Mouse (Mus musculus): ENCODE results near the gene Rnaseh2a. TPM values are rescaled to one million over a fixed set of nuclear protein-coding genes. Genes with fewer than 3 reads are reported as not detected.

Gene Rnaseh2a
- 71.9 and 104 TPM in 2 replicates for polyA plus RNA-seq (2012; rRNA removed)

DNA sequence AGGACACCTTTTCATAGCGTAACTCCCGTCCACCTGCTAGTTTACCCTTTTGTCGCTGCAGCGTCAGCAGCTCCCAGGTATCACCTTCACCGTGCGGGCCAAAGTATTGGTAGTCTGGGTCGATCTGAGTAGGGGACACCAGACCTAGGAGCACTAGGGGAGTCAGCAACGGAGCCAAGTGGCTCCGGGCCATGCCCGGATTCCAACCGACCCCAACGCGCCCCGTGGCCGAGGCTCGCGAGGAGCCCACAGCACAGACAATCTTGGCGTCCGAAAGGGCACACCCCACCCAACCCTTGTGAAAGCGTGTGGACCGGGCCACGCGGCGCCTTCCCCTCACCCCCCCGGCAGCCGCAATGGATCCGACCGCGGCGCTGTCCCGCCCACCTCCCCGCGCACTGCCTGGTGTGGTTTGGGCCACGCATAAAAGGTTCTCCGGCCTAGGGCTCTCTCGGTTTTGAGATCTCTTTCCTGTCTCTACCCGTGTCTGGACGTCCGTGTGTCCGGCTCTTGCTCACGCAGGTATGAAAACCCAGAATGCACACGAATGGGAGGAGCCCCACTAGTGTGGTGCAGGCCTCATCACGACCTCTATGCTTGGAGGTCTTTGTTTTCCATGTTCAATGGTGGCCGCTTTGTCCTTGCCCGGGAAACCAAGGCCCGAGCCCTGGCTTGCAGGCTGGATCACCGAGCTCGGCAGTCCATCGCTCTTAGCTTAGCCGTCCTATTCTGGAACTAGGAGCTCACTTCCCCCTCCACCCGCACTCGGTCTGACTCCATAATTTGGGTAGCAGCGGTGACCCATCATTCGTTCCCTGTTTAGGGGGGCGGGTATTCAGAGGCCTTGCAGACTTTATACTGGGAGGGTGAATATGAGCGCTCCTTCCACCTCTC is at the start of gene Rnaseh2a, which contains the start of the genes Gm49661 and Prdx2:
Gene Rnaseh2a (minus strand): TSS at position 527 of the 894 bp plus-strand sequence.
Gene Gm49661 (minus strand): TSS at position 193 of the 894 bp plus-strand sequence.
Gene Prdx2 (plus strand): TSS at position 347 of the 894 bp plus-strand sequence.

DNA sequence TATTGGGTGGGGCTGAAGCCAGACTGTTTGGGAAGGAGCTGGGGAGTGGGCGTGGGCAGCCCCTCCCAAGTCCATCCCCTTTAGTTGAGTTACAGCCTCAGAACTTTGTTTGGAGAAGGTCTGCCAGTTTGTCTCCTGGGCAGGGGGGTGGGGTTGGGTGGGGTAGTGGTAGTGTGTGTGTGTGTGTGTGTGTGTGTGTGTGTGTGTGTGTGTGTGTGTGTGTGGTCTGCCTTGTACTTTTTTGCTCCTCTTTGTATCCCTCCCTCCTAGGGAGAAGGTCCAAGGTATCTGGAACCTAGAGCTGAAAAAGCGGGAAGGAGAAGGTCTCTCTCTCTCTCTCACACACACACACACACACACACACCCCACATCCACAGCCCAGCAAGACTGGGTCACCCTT is 44.9 kb upstream of the Rnaseh2a start, which contains the start of gene Best2:
Gene Best2 (minus strand): TSS at position 101 of the 400 bp plus-strand sequence.

DNA sequence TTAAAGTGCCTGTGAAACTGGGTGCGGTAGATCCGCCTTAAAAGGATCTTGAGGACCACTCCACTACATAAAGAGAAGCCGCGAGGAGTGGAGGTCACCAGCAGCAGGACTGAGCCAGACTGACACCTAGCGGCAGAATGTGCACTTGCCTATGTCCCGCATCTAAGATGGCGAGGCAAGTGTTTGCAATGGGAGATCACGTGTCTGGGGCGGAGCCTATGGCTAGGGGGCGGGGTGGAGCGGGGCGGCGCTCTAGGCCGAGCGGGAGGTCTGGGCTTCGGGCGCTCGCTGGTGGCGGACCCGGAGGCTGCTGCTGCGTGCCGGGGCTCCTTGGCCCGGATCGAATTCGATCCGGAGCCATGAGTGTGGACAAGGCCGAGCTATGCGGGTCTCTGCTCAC is 20.8 kb upstream of the Rnaseh2a start, which contains the start of gene Hook2:
Gene Hook2 (plus strand): TSS at position 255 of the 400 bp plus-strand sequence.

DNA sequence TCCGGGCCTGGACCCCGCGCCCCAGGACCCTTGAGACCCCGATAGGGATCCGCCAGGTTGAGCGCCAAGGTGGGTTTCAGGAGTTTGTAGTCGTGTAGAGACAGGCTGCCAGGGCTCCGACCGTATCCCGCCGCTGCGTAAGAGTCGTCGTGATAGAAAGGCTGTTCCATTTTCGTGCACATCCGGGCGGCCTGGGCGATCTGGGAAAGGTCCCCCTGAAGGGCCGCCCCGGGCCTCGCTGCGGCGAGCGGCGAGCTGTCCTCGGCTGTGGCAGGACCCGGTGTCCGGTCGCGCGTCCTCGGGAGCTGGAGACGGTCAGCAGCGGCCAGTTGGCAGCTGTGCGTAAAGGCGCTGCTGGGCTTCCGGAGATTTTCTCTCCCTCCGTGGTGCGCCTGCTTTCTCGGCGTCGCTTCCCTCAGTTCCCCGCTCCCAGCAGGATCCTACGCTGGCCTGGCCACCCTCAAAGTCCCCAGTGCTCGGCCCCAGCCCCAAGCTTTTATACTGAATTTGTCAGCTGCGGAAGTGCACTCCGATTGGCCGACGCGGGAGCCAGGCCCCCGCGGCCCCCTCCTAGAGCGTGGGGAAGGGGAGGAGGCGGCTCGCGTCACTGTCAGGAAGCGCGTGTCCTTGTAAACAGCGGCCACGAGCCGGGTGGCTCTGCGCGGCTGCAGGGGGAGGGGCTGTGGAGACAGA is 8.8 kb upstream of the Rnaseh2a start, which contains the start of gene Junb:
Gene Junb (minus strand): TSS at position 471 of the 693 bp plus-strand sequence.

DNA sequence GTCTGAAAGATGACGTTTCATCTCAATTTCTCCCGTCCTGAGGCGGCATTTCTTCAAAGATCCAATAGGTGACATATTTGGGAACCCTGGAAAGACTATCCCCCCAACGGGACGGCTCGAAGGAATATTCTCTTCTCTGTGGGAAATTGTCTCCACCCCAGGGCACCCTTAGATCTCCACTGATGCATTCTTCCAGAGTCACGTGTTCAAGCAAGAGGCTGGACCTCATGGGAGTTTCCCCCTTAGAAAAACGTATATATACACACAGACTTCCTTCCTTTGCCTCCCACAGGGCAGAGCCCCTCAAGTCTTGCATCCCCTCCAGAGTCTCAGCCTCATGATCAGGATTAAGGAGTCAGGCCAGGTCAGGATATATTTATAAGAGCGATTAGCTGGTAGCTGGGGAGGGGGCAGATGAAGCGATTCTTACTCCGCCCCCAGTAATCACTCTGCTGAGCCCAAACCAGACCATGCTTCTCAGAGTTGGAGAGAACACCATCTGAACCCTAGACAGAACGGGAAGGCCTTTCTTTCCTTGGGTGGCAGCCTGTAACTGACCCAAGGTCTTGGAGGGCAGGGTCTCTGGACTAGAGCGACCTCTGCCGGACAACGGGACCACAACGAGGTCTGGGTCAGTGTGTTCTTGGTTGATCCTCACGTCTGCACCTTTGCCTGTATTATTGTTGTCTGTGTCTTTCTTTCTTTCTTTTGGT is 22.9 kb downstream of the Rnaseh2a start, which contains the start of gene Rtbdn:
Gene Rtbdn (plus strand): TSS at position 464 of the 713 bp plus-strand sequence.

DNA sequence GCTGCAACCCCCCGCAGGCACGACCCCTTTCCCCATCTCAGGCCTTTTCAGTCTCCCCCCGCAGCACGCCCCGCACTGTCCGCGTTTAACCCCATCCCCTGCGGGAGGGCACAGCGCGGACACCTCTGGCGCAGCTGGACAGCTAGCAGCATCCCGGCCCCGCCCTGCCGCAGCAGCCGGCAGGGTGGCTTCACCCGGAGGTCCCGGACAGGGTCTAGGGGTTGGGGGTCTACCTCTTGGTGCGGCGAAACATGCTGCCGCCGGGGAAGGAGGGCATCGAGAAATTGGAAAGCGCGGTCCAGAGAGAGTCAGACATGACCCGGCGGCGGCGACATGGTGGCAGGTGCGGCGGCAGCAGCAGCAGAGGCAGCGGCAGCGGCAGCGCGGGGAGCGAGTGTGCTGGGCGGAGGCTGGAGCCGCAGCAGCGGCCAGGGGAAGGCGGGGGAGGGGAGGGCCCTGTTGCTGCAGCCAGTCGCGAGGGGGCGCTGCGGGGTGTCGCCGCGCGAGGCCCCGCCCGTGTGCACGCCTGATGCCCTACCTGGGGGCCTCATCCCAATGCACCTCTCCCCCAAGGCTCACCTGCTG is 32.5 kb downstream of the Rnaseh2a start, which contains the start of gene Mast1:
Gene Mast1 (minus strand): TSS at position 398 of the 585 bp plus-strand sequence.

DNA sequence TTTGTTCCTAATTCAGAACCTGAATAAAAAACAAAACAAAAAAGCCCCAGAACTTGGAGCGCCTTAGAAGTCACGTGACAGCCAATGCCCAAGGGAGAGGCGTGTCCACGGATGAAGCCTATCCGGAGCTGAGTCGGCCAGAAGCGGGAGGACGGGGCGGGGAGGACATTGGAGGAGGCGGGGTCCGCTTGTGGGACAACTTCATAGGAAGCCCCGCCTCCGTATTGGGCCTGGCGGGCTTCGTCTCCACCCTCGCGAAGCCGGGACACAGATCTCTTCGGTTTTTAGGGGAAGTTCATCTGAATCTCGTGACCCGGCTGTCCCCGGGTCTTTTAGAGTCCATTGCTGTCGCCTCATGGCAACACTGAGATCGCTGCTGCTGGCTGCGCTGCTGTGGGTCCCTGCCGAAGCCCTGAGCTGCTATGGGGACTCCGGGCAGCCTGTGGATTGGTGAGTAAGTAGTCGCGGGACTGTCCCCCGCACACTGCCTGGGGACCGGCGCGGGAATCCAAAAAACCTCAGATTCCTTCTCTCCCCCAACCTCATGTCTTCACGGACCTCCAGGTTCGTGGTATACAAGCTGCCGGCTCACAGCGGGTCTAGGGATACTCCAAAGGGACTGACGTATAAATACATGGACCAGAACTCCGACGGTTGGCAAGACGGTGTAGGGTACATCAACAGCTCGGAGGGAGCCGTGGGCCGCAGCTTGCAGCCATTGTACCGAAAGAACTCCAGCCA is 61.0 kb downstream of the Rnaseh2a start, which contains the start of gene Dnase2a:
Gene Dnase2a (plus strand): TSS at position 140 of the 741 bp plus-strand sequence.

Other genes starting within 250 kb of the Rnaseh2a start
- 0.33 and 0.97 TPM in 2 replicates for gene G430095P16Rik, start 246.8 kb downstream of the Rnaseh2a start, polyA plus RNA-seq (2012; rRNA removed)
- gene Nfix, start 169.4 kb downstream of the Rnaseh2a start, polyA plus RNA-seq (2012; rRNA removed), result 78.5 and 79.3 TPM in 2 replicates
- gene Dand5, start 146.9 kb downstream of the Rnaseh2a start, polyA plus RNA-seq (2012; rRNA removed), result 2.2 and 3.9 TPM in 2 replicates
- 111 and 172 TPM in 2 replicates for gene Gadd45gip1, start 138.2 kb downstream of the Rnaseh2a start, polyA plus RNA-seq (2012; rRNA removed)
- 67.1 and 86.6 TPM in 2 replicates for gene Rad23a, start 129.1 kb downstream of the Rnaseh2a start, polyA plus RNA-seq (2012; rRNA removed)
- gene Calr, start 122.8 kb downstream of the Rnaseh2a start, polyA plus RNA-seq (2012; rRNA removed), result 235 and 272 TPM in 2 replicates
- gene Farsa, start 112.8 kb downstream of the Rnaseh2a start, polyA plus RNA-seq (2012; rRNA removed), result 62.9 and 83.9 TPM in 2 replicates
- 9.6 and 13.0 TPM in 2 replicates for gene Syce2, start 97.7 kb downstream of the Rnaseh2a start, polyA plus RNA-seq (2012; rRNA removed)
- 119 and 170 TPM in 2 replicates for gene Gcdh, start 75.8 kb downstream of the Rnaseh2a start, polyA plus RNA-seq (2012; rRNA removed)
- 0.68 and 1.3 TPM in 2 replicates for gene Klf1, start 67.8 kb downstream of the Rnaseh2a start, polyA plus RNA-seq (2012; rRNA removed)
- gene Dnase2a, start 61.2 kb downstream of the Rnaseh2a start, polyA plus RNA-seq (2012; rRNA removed), result 14.7 and 22.8 TPM in 2 replicates
- 0.17 and 0.18 TPM in 2 replicates for gene Mast1, start 32.4 kb downstream of the Rnaseh2a start, polyA plus RNA-seq (2012; rRNA removed)
- 0.12 and 0.22 TPM in 2 replicates for gene Rtbdn, start 22.8 kb downstream of the Rnaseh2a start, polyA plus RNA-seq (2012; rRNA removed)
- gene Gm49661, start 334 bp downstream of the Rnaseh2a start, polyA plus RNA-seq (2012; rRNA removed), result 3.0 and 4.6 TPM in 2 replicates
- gene Prdx2, start 180 bp downstream of the Rnaseh2a start, polyA plus RNA-seq (2012; rRNA removed), result 272 and 313 TPM in 2 replicates
- 88.0 and 111 TPM in 2 replicates for gene Junb, start 9.0 kb upstream of the Rnaseh2a start, polyA plus RNA-seq (2012; rRNA removed)
- 12.0 and 13.4 TPM in 2 replicates for gene Hook2, start 20.8 kb upstream of the Rnaseh2a start, polyA plus RNA-seq (2012; rRNA removed)
- gene Best2, start 44.8 kb upstream of the Rnaseh2a start, polyA plus RNA-seq (2012; rRNA removed), result 0.08 and 0.13 TPM in 2 replicates
- 160 and 216 TPM in 2 replicates for gene Asna1, start 55.5 kb upstream of the Rnaseh2a start, polyA plus RNA-seq (2012; rRNA removed)
- gene Trir, start 57.1 kb upstream of the Rnaseh2a start, polyA plus RNA-seq (2012; rRNA removed), result 134 and 160 TPM in 2 replicates
- 109 and 112 TPM in 2 replicates for gene Tnpo2, start 67.1 kb upstream of the Rnaseh2a start, polyA plus RNA-seq (2012; rRNA removed)
- 90.1 and 104 TPM in 2 replicates for gene Fbxw9, start 90.3 kb upstream of the Rnaseh2a start, polyA plus RNA-seq (2012; rRNA removed)
- 1.8 and 2.4 TPM in 2 replicates for gene Gm5741, start 98.2 kb upstream of the Rnaseh2a start, polyA plus RNA-seq (2012; rRNA removed)
- gene Dhps, start 102.0 kb upstream of the Rnaseh2a start, polyA plus RNA-seq (2012; rRNA removed), result 76.3 and 84.0 TPM in 2 replicates
- gene Wdr83os, start 111.0 kb upstream of the Rnaseh2a start, polyA plus RNA-seq (2012; rRNA removed), result 138 and 173 TPM in 2 replicates
- 36.8 and 41.0 TPM in 2 replicates for gene Wdr83, start 111.5 kb upstream of the Rnaseh2a start, polyA plus RNA-seq (2012; rRNA removed)
- 58.0 and 71.1 TPM in 2 replicates for gene Man2b1, start 113.5 kb upstream of the Rnaseh2a start, polyA plus RNA-seq (2012; rRNA removed)
- gene Zfp791, start 153.3 kb upstream of the Rnaseh2a start, polyA plus RNA-seq (2012; rRNA removed), result 0.41 and 0.56 TPM in 2 replicates
- gene Cks1brt, start 182.2 kb upstream of the Rnaseh2a start, polyA plus RNA-seq (2012; rRNA removed), result not detected in 2 replicates

Measured in ovary, adult 2 months (tissue).